10 mouse cellular contexts compared by ENCODE assay signal in genomic region chr7:19279052-19279451, GRCm38 (mm10). TPM values are rescaled to one million over a fixed set of nuclear protein-coding genes. Genes with fewer than 3 reads are reported as not detected.
A peak's percentile ranks its signal among the peaks of the same experiment; 100 is the strongest.
DNase-seq lines count a peak whose midpoint lies in the region; ATAC-seq lines count a peak whose summit lies in the region.
"Had no signal": no experiment of that assay in that cellular context is flagged by ENCODE, and none has a peak within 500 bp of the region (broad histone marks: within the 10 kb centered on the region; RNA-seq: fewer than 3 reads in every experiment).

No protein-coding gene starts in this region.

- no peaks in the 10 kb centered on the region for H3K36me3 ChIP-seq in lung, embryonic 15.5 days
- no peaks in the 10 kb centered on the region for H3K36me3 ChIP-seq in forebrain, embryonic 14.5 days (ENCODE audit: control insufficient read depth, insufficient read depth, low read length)
- H3K36me3 ChIP-seq in liver, embryonic 12.5 days = no peaks in the 10 kb centered on the region
- no peaks in the 10 kb centered on the region for H3K36me3 ChIP-seq in stomach, embryonic 15.5 days

- H3K4me1 ChIP-seq in lung, embryonic 15.5 days = peaks cover 20% of the 10 kb centered on the region
- peaks cover 6% of the 10 kb centered on the region for H3K4me1 ChIP-seq in forebrain, embryonic 14.5 days (ENCODE audit: control insufficient read depth, insufficient read depth, low read length)
- H3K4me1 ChIP-seq in liver, embryonic 12.5 days = peaks cover 38% of the 10 kb centered on the region
- H3K4me1 ChIP-seq in stomach, embryonic 15.5 days = peaks cover 22% of the 10 kb centered on the region

- no peak overlapping the region for H3K9ac ChIP-seq in lung, embryonic 15.5 days
- H3K9ac ChIP-seq in forebrain, embryonic 14.5 days (ENCODE audit: low read length) = no peak overlapping the region; the same call in 1 of the 2 replicates
- no peak overlapping the region for H3K9ac ChIP-seq in liver, embryonic 12.5 days
- H3K9ac ChIP-seq in stomach, embryonic 15.5 days = no peak overlapping the region

- no peak for ATAC-seq in lung, embryonic 15.5 days (ENCODE audit: borderline replicate concordance, extremely low read depth, low FRiP score, low TSS enrichment)
- no peak for ATAC-seq in forebrain, embryonic 14.5 days
- ATAC-seq in liver, embryonic 12.5 days = no peak
- no peak for ATAC-seq in stomach, embryonic 15.5 days (ENCODE audit: insufficient read depth, low FRiP score, low read depth)

- no peaks in the 10 kb centered on the region for H3K9me3 ChIP-seq in lung, embryonic 15.5 days
- no peaks in the 10 kb centered on the region for H3K9me3 ChIP-seq in forebrain, embryonic 14.5 days (replicated peaks; ENCODE audit: control insufficient read depth, low read length)
- H3K9me3 ChIP-seq in liver, embryonic 12.5 days (replicated peaks) = no peaks in the 10 kb centered on the region
- no peaks in the 10 kb centered on the region for H3K9me3 ChIP-seq in stomach, embryonic 15.5 days

- H3K27me3 ChIP-seq in lung, embryonic 15.5 days = peaks cover 67% of the 10 kb centered on the region
- H3K27me3 ChIP-seq in forebrain, embryonic 14.5 days (replicated peaks; ENCODE audit: control insufficient read depth, insufficient read depth, low read length) = peaks cover 37% of the 10 kb centered on the region
- H3K27me3 ChIP-seq in liver, embryonic 12.5 days (replicated peaks) = peaks cover 74% of the 10 kb centered on the region
- peaks cover 47% of the 10 kb centered on the region for H3K27me3 ChIP-seq in stomach, embryonic 15.5 days (replicated peaks)

- 3% methylated on average over 34 of the region's 34 CpGs for WGBS in lung, embryonic 15.5 days
- WGBS in forebrain, embryonic 14.5 days = 2% methylated on average over 34 of the region's 34 CpGs
- 5% methylated on average over 34 of the region's 34 CpGs for WGBS in liver, embryonic 12.5 days (ENCODE audit: insufficient replicate concordance)
- WGBS in stomach, embryonic 15.5 days = 5% methylated on average over 34 of the region's 34 CpGs

- H3K27ac ChIP-seq in lung, embryonic 15.5 days = no peak overlapping the region
- no peak overlapping the region for H3K27ac ChIP-seq in forebrain, embryonic 14.5 days (ENCODE audit: low read depth, low read length)
- H3K27ac ChIP-seq in liver, embryonic 12.5 days = no peak overlapping the region
- no peak overlapping the region for H3K27ac ChIP-seq in stomach, embryonic 15.5 days

- peak overlapping the region; percentile 45 for H3K4me2 ChIP-seq in lung, embryonic 15.5 days
- peak overlapping the region; percentile 35 for H3K4me2 ChIP-seq in forebrain, embryonic 14.5 days (ENCODE audit: low read length)
- peak overlapping the region; percentile 50 for H3K4me2 ChIP-seq in liver, embryonic 12.5 days
- peak overlapping the region; percentile 49 for H3K4me2 ChIP-seq in stomach, embryonic 15.5 days

- DNase-seq in lung, postnatal 25 days (ENCODE audit: low spot score) = no peak
- no peak for DNase-seq in forebrain, embryonic 14.5 days (ENCODE audit: low spot score)
- no peak for DNase-seq in layer of hippocampus, adult 9-10 months (ENCODE audit: low spot score)
- no peak for DNase-seq in T-cell, adult 2 months (ENCODE audit: low spot score)
- no peak for DNase-seq in layer of hippocampus, postnatal 10 days (ENCODE audit: low spot score in 2 of 2)
- DNase-seq: kidney, adult 8-10 months had no signal

- H3K4me3 ChIP-seq in lung, embryonic 15.5 days = peak overlapping the region; percentile 21; the same call in 1 of the 2 replicates
- peak overlapping the region; percentile 19 for H3K4me3 ChIP-seq in forebrain, embryonic 14.5 days (ENCODE audit: low read depth, low read length)
- peak overlapping the region; percentile 24 for H3K4me3 ChIP-seq in liver, embryonic 12.5 days
- H3K4me3 ChIP-seq in stomach, embryonic 15.5 days (replicated peaks) = peak overlapping the region; percentile 23; the same call in 1 of the 2 replicates

RNA-seq across cellular contexts. Expression of gene Ppm1n, which starts 0.8 kb away (rescaled TPM):
- not detected in 2 replicates for polyA plus RNA-seq in lung, embryonic 15.5 days (2015; fragmentation: Nextera tagmentation; extraction: Ambion mirVana)
- polyA plus RNA-seq in forebrain, embryonic 14.5 days (2014; fragmentation: Nextera tagmentation; extraction: Ambion mirVana) = 0.30 and 0.67 TPM in 2 replicates
- polyA plus RNA-seq in liver, embryonic 12.5 days (2016; fragmentation: Nextera tagmentation; extraction: Ambion mirVana) = not detected in 2 replicates
- 0.21 and 0.33 TPM in 2 replicates for polyA plus RNA-seq in stomach, embryonic 15.5 days (2015; fragmentation: Nextera tagmentation; extraction: Ambion mirVana)
- under 1 TPM in 1 of 2 experiments, not detected in 1; 0.31 TPM for total RNA-seq in layer of hippocampus, postnatal 10 days (2021)
- total RNA-seq: common myeloid progenitor, adult 5-6 weeks had no signal

RNA-seq across cellular contexts. Expression of gene Rtn2, which starts 3.4 kb away (rescaled TPM):
- 10.6 and 11.4 TPM in 2 replicates for polyA plus RNA-seq in lung, embryonic 15.5 days (2015; fragmentation: Nextera tagmentation; extraction: Ambion mirVana)
- 102 and 109 TPM in 2 replicates for polyA plus RNA-seq in forebrain, embryonic 14.5 days (2014; fragmentation: Nextera tagmentation; extraction: Ambion mirVana)
- polyA plus RNA-seq in liver, embryonic 12.5 days (2016; fragmentation: Nextera tagmentation; extraction: Ambion mirVana) = 5.1 and 5.6 TPM in 2 replicates
- 10.6 and 13.9 TPM in 2 replicates for polyA plus RNA-seq in stomach, embryonic 15.5 days (2015; fragmentation: Nextera tagmentation; extraction: Ambion mirVana)
- 100 to 1,000 TPM; 118 to 127 TPM for total RNA-seq in layer of hippocampus, postnatal 10 days (2021)

RNA-seq across cellular contexts. Expression of gene Vasp, which starts 7.4 kb away (rescaled TPM):
- polyA plus RNA-seq in lung, embryonic 15.5 days (2015; fragmentation: Nextera tagmentation; extraction: Ambion mirVana) = 115 TPM in 2 replicates
- polyA plus RNA-seq in forebrain, embryonic 14.5 days (2014; fragmentation: Nextera tagmentation; extraction: Ambion mirVana) = 27.1 and 32.3 TPM in 2 replicates
- polyA plus RNA-seq in liver, embryonic 12.5 days (2016; fragmentation: Nextera tagmentation; extraction: Ambion mirVana) = 61.1 and 61.5 TPM in 2 replicates
- polyA plus RNA-seq in stomach, embryonic 15.5 days (2015; fragmentation: Nextera tagmentation; extraction: Ambion mirVana) = 106 and 111 TPM in 2 replicates
- total RNA-seq in layer of hippocampus, postnatal 10 days (2021) = 10 to 100 TPM; 26.4 to 27.3 TPM

RNA-seq across cellular contexts. Expression of gene Fosb, which starts 30.8 kb away (rescaled TPM):
- 0.24 and 0.26 TPM in 2 replicates for polyA plus RNA-seq in lung, embryonic 15.5 days (2015; fragmentation: Nextera tagmentation; extraction: Ambion mirVana)
- 0.17 TPM in 1 of 2 replicates, not detected in the other for polyA plus RNA-seq in forebrain, embryonic 14.5 days (2014; fragmentation: Nextera tagmentation; extraction: Ambion mirVana)
- polyA plus RNA-seq in liver, embryonic 12.5 days (2016; fragmentation: Nextera tagmentation; extraction: Ambion mirVana) = 0.04 and 0.05 TPM in 2 replicates
- polyA plus RNA-seq in stomach, embryonic 15.5 days (2015; fragmentation: Nextera tagmentation; extraction: Ambion mirVana) = 0.12 and 0.17 TPM in 2 replicates
- 1 to 10 TPM; 1.4 to 2.0 TPM for total RNA-seq in layer of hippocampus, postnatal 10 days (2021)

RNA-seq across cellular contexts. Expression of gene Opa3, which starts 50.9 kb away (rescaled TPM):
- polyA plus RNA-seq in lung, embryonic 15.5 days (2015; fragmentation: Nextera tagmentation; extraction: Ambion mirVana) = 33.2 and 34.6 TPM in 2 replicates
- 42.5 TPM in 2 replicates for polyA plus RNA-seq in forebrain, embryonic 14.5 days (2014; fragmentation: Nextera tagmentation; extraction: Ambion mirVana)
- polyA plus RNA-seq in liver, embryonic 12.5 days (2016; fragmentation: Nextera tagmentation; extraction: Ambion mirVana) = 22.1 and 23.3 TPM in 2 replicates
- polyA plus RNA-seq in stomach, embryonic 15.5 days (2015; fragmentation: Nextera tagmentation; extraction: Ambion mirVana) = 32.3 and 34.5 TPM in 2 replicates
- total RNA-seq in layer of hippocampus, postnatal 10 days (2021) = 10 to 100 TPM; 36.2 to 37.8 TPM
